Mouse (Mus musculus) MEL (cell line): Measurements from ENCODE around the gene Slc30a2. TPM values are rescaled to one million over a fixed set of nuclear protein-coding genes. Genes with fewer than 3 reads are reported as not detected.

Experiments used
- DNase-seq: peaks from one replicate; pipeline ENCODE4 v3.0.0; 2011; ENCODE audit warnings: low read depth, low spot score
- H3K27ac ChIP-seq: 2 replicates; pipeline ENCODE4 v1.5.1; 2012; ENCODE audit warnings: low read depth, mild to moderate bottlenecking, control low read depth, low read length, moderate library complexity; ENCODE audit not compliant: control insufficient read depth
- H3K27me3 ChIP-seq, 2 experiments: fragments of 150-350 bp in 1 of 2; sonication (generic) in 1 of 2; 2 replicates each; pipeline ENCODE4 v1.6.1; 2012; ENCODE audit warnings: low read length in 2 of 2, mild to moderate bottlenecking in 2 of 2, improper control_type of control experiment in 1 of 2, moderate library complexity in 1 of 2; ENCODE audit not compliant: insufficient read depth in 2 of 2, control insufficient read depth in 1 of 2
- H3K36me3 ChIP-seq, 2 experiments: 2 replicates each; pipeline ENCODE4 v1.6.1; 2012 to 2014; ENCODE audit warnings: low read length in 2 of 2, improper control_type of control experiment in 1 of 2, inconsistent platforms in 1 of 2, mild to moderate bottlenecking in 1 of 2; ENCODE audit not compliant: insufficient read depth in 2 of 2, control insufficient read depth in 1 of 2
- H3K4me1 ChIP-seq, 2 experiments: fragments of 150-350 bp in 1 of 2; sonication (generic) in 1 of 2; 2 replicates each; pipeline ENCODE4 v1.6.1; 2012; ENCODE audit warnings: low read length in 2 of 2, improper control_type of control experiment in 1 of 2, mild to moderate bottlenecking in 1 of 2; ENCODE audit not compliant: insufficient read depth in 2 of 2, control insufficient read depth in 1 of 2
- H3K4me3 ChIP-seq, 2 experiments: fragments of 150-350 bp in 1 of 2; sonication (generic) in 1 of 2; 2 replicates each; pipeline ENCODE4 v1.5.1; 2012; ENCODE audit warnings: low read depth in 2 of 2, low read length in 2 of 2, mild to moderate bottlenecking in 2 of 2, moderate library complexity in 2 of 2, control low read depth in 1 of 2, improper control_type of control experiment in 1 of 2; ENCODE audit not compliant: control insufficient read depth in 1 of 2, insufficient read depth in 1 of 2
- H3K79me2 ChIP-seq: 2 replicates; pipeline ENCODE4 v1.6.1; 2012; ENCODE audit warnings: mild to moderate bottlenecking, low read length, moderate library complexity; ENCODE audit not compliant: control insufficient read depth, poor library complexity, insufficient read depth
- H3K9ac ChIP-seq: 2 replicates; pipeline ENCODE4 v1.6.1; 2012; ENCODE audit warnings: low read depth, mild to moderate bottlenecking, control low read depth, low read length, moderate library complexity; ENCODE audit not compliant: control insufficient read depth, poor library complexity, severe bottlenecking
- H3K9me3 ChIP-seq: fragments of 150-350 bp; sonication (generic); replicated peaks from 2 replicates; pipeline ENCODE4 v1.6.1; 2012; ENCODE audit warnings: mild to moderate bottlenecking, low read length, improper control_type of control experiment, moderate library complexity; ENCODE audit not compliant: insufficient read depth
- BHLHE40 ChIP-seq: IDR thresholded peaks from 2 replicates; pipeline ENCODE4 v1.6.1; 2012; ENCODE audit warnings: low read depth, mild to moderate bottlenecking, inconsistent platforms, low read length, improper control_type of control experiment, borderline replicate concordance
- CHD1 ChIP-seq: IDR thresholded peaks from 2 replicates; pipeline ENCODE4 v1.6.1; 2012; ENCODE audit warnings: low read depth, mild to moderate bottlenecking, inconsistent platforms, low read length, improper control_type of control experiment
- CTCF ChIP-seq, 3 experiments: IDR thresholded peaks in 2 of 3; conservative IDR thresholded peaks in 1 of 3; 2 replicates each; pipeline ENCODE4 v1.5.1; 2011 to 2012; ENCODE audit warnings: low read length in 3 of 3, low read depth in 2 of 3, mild to moderate bottlenecking in 2 of 3, improper control_type of control experiment in 1 of 3, inconsistent platforms in 1 of 3, mixed read lengths in 1 of 3, moderate library complexity in 1 of 3; ENCODE audit not compliant: control insufficient read depth in 1 of 3, insufficient read depth in 1 of 3, poor library complexity in 1 of 3, severe bottlenecking in 1 of 3
- E2F4 ChIP-seq: IDR thresholded peaks from 2 replicates; pipeline ENCODE4 v1.6.1; 2011; ENCODE audit warnings: low read depth, low read length, improper control_type of control experiment, borderline replicate concordance
- EP300 ChIP-seq, 2 experiments: IDR thresholded peaks; 2 replicates each; pipeline ENCODE4 v1.6.1; 2011; ENCODE audit warnings: improper control_type of control experiment in 2 of 2, low read length in 2 of 2, low read depth in 1 of 2, mild to moderate bottlenecking in 1 of 2
- ETS1 ChIP-seq: IDR thresholded peaks from 2 replicates; pipeline ENCODE4 v1.6.1; 2012; ENCODE audit warnings: low read depth, mild to moderate bottlenecking, inconsistent platforms, low read length, improper control_type of control experiment, moderate library complexity
- GATA1 ChIP-seq: IDR thresholded peaks from 2 replicates; pipeline ENCODE4 v1.6.1; 2011; ENCODE audit warnings: low read depth, low read length, improper control_type of control experiment
- HCFC1 ChIP-seq: IDR thresholded peaks from 2 replicates; pipeline ENCODE4 v1.6.1; 2012; ENCODE audit warnings: low read depth, mild to moderate bottlenecking, inconsistent platforms, low read length, improper control_type of control experiment, moderate library complexity
- KAT2A ChIP-seq: conservative IDR thresholded peaks from 2 replicates; pipeline ENCODE4 v1.6.1; 2012; ENCODE audit warnings: low read depth, low read length, improper control_type of control experiment, inconsistent platforms
- MAFK ChIP-seq: IDR thresholded peaks from 2 replicates; pipeline ENCODE4 v1.6.1; 2011; ENCODE audit warnings: low read depth, mild to moderate bottlenecking, low read length, improper control_type of control experiment, borderline replicate concordance
- MAX ChIP-seq: IDR thresholded peaks from 2 replicates; pipeline ENCODE4 v1.6.1; 2011; ENCODE audit warnings: low read length, improper control_type of control experiment
- MAZ ChIP-seq: IDR thresholded peaks from 2 replicates; pipeline ENCODE4 v1.6.1; 2012; ENCODE audit warnings: low read depth, mild to moderate bottlenecking, inconsistent platforms, low read length, improper control_type of control experiment
- MXI1 ChIP-seq: IDR thresholded peaks from 2 replicates; pipeline ENCODE4 v1.6.1; 2011; ENCODE audit warnings: mild to moderate bottlenecking, low read depth, low read length, improper control_type of control experiment
- NELFE ChIP-seq: IDR thresholded peaks from 2 replicates; pipeline ENCODE4 v1.6.1; 2011; ENCODE audit warnings: low read depth, low read length, improper control_type of control experiment
- NRF1 ChIP-seq: IDR thresholded peaks from 2 replicates; pipeline ENCODE4 v1.6.1; 2014; ENCODE audit warnings: low read depth, mild to moderate bottlenecking, inconsistent platforms, low read length, improper control_type of control experiment, moderate library complexity; ENCODE audit not compliant: poor library complexity, insufficient read depth, severe bottlenecking
- POLR2AphosphoS2 ChIP-seq: IDR thresholded peaks from 2 replicates; pipeline ENCODE4 v1.6.1; 2011; ENCODE audit warnings: low read length, improper control_type of control experiment
- POLR2AphosphoS5 ChIP-seq: IDR thresholded peaks from 2 replicates; pipeline ENCODE4 v1.6.1; 2012; ENCODE audit warnings: low read depth, borderline replicate concordance, mild to moderate bottlenecking, inconsistent platforms, low read length, moderate library complexity, mixed read lengths
- RCOR1 ChIP-seq: IDR thresholded peaks from 2 replicates; pipeline ENCODE4 v1.6.1; 2012; ENCODE audit warnings: low read depth, mild to moderate bottlenecking, inconsistent platforms, low read length, improper control_type of control experiment
- TAL1 ChIP-seq: IDR thresholded peaks from 2 replicates; pipeline ENCODE4 v1.6.1; 2012; ENCODE audit warnings: mild to moderate bottlenecking, inconsistent platforms, low read length, moderate library complexity, mixed read lengths
- TBP ChIP-seq: IDR thresholded peaks from 2 replicates; pipeline ENCODE4 v1.8.0; 2011; ENCODE audit warnings: low read depth, low read length, improper control_type of control experiment
- TCF12 ChIP-seq: IDR thresholded peaks from 2 replicates; pipeline ENCODE4 v1.6.1; 2014; ENCODE audit warnings: low read depth, mild to moderate bottlenecking, inconsistent platforms, low read length, improper control_type of control experiment, moderate library complexity
- UBTF ChIP-seq: IDR thresholded peaks from 2 replicates; pipeline ENCODE4 v1.6.1; 2012; ENCODE audit warnings: low read depth, mild to moderate bottlenecking, inconsistent platforms, low read length, improper control_type of control experiment, moderate library complexity, borderline replicate concordance; ENCODE audit not compliant: insufficient read depth
- USF1 ChIP-seq: IDR thresholded peaks from 2 replicates; pipeline ENCODE4 v1.6.1; 2014; ENCODE audit warnings: low read depth, mild to moderate bottlenecking, inconsistent platforms, low read length, improper control_type of control experiment, moderate library complexity
- USF2 ChIP-seq, 2 experiments: IDR thresholded peaks; 2 replicates each; pipeline ENCODE4 v1.6.1; 2011 to 2012; ENCODE audit warnings: improper control_type of control experiment in 2 of 2, low read length in 2 of 2, borderline replicate concordance in 1 of 2, inconsistent platforms in 1 of 2, low read depth in 1 of 2, mild to moderate bottlenecking in 1 of 2; ENCODE audit not compliant: insufficient read depth in 1 of 2
- ZC3H11A ChIP-seq: IDR thresholded peaks from 2 replicates; pipeline ENCODE4 v1.6.1; 2012; ENCODE audit warnings: low read depth, mild to moderate bottlenecking, inconsistent platforms, low read length, improper control_type of control experiment
- ZKSCAN1 ChIP-seq: IDR thresholded peaks from 2 replicates; pipeline ENCODE4 v1.6.1; 2012; ENCODE audit warnings: low read depth, mild to moderate bottlenecking, inconsistent platforms, low read length, improper control_type of control experiment, moderate library complexity
- ZMIZ1 ChIP-seq: IDR thresholded peaks from 2 replicates; pipeline ENCODE4 v1.6.1; 2012; ENCODE audit warnings: low read depth, mild to moderate bottlenecking, inconsistent platforms, low read length, improper control_type of control experiment, moderate library complexity
- polyA plus RNA-seq, 2 experiments: library from polyadenylated mRNA; stranded (reverse) in 1 of 2; unstranded in 1 of 2; fragments of >175 nt in 1 of 2; fragments of >200 nt in 1 of 2; gene quantifications; 2 replicates each; pipeline versions ENCODE4 v1.2.1 to v1.2.4; 2012; ENCODE audit warnings: low replicate concordance in 2 of 2, low read depth in 1 of 2; ENCODE audit not compliant: insufficient read length in 2 of 2, insufficient read depth in 1 of 2, missing spikeins in 1 of 2
- total RNA-seq: library from RNA; depleted of rRNA; stranded (reverse); fragments of 300-350 nt; gene quantifications from 2 replicates; pipeline ENCODE4 v1.2.3, GENCODE M21; 2012

Slc30a2 gene
- total and polyA plus RNA-seq, 3 experiments, result 0.39 to 0.54 TPM; not detected in 1

GRCm38 (mm10) chr4:134300316-134300715, 42.7 kb upstream of the Slc30a2 start:
- Histone ChIP-seq H3K9me3 (no peaks in the 10 kb centered on the region), H3K27ac (no peak overlapping the region), H3K4me3 (no peak overlapping the region), H3K36me3 (no peaks in the 10 kb centered on the region), H3K79me2 (no peaks in the 10 kb centered on the region), H3K27me3 (no peaks in the 10 kb centered on the region), H3K4me1 (no peaks in the 10 kb centered on the region), H3K9ac (no peak overlapping the region)
- peak; percentile 18 for DNase-seq
- TF ChIP-seq RCOR1 (no peak), TCF12 (no peak), USF2 (IDR thresholded peaks at IDR 0.05; ENCODE audit: borderline replicate concordance in 1 of 2, insufficient read depth in 1 of 2, low read depth in 1 of 2, low read length in 2 of 2) (no peak), POLR2AphosphoS5 (no peak), BHLHE40 (no peak), USF1 (no peak), KAT2A (no peak), MXI1 (no peak), POLR2AphosphoS2 (no peak), GATA1 (no peak), ETS1 (no peak), MAX (no peak), TBP (no peak)

- no peak overlapping the region for H3K4me3 ChIP-seq
- no peak overlapping the region for H3K9ac ChIP-seq
- H3K79me2 ChIP-seq, result no peaks in the 10 kb centered on the region
Measured at GRCm38 (mm10) chr4:134302084-134302483, 40.9 kb upstream of the Slc30a2 start.

GRCm38 (mm10) chr4:134306963-134307362, 36.0 kb upstream of the Slc30a2 start:
- H3K79me2 ChIP-seq, result no peaks in the 10 kb centered on the region
- no peak for TF ChIP-seq MAFK
- no peak for TF ChIP-seq CHD1
- TF ChIP-seq NELFE, result no peak
- TF ChIP-seq CTCF (IDR thresholded peaks at IDR 0.05 in 2 of 3, conservative IDR thresholded peaks at IDR 0.05 in 1 of 3; ENCODE audit: control insufficient read depth in 1 of 3, insufficient read depth in 1 of 3, low read depth in 2 of 3, low read length in 3 of 3, poor library complexity in 1 of 3, severe bottlenecking in 1 of 3), result no peak
- no peak for TF ChIP-seq E2F4
- TF ChIP-seq ZMIZ1, result no peak
- TF ChIP-seq KAT2A, result no peak
- TF ChIP-seq USF1, result no peak
- TF ChIP-seq UBTF, result no peak
- TF ChIP-seq GATA1, result no peak
- TF ChIP-seq HCFC1, result no peak
- TF ChIP-seq TBP, result no peak
- no peak for TF ChIP-seq ZC3H11A
- no peak for TF ChIP-seq EP300 (IDR thresholded peaks at IDR 0.05; ENCODE audit: low read depth in 1 of 2, low read length in 2 of 2)
- TF ChIP-seq TAL1, result no peak
- H3K36me3 ChIP-seq, result no peaks in the 10 kb centered on the region
- no peak overlapping the region for H3K4me3 ChIP-seq
- H3K9me3 ChIP-seq, result no peaks in the 10 kb centered on the region
- H3K27me3 ChIP-seq, result peaks cover 2% of the 10 kb centered on the region in 2 experiments; a peak in 2 of 4 replicates
- no peaks in the 10 kb centered on the region for H3K4me1 ChIP-seq
- no peak overlapping the region for H3K27ac ChIP-seq
- no peak overlapping the region for H3K9ac ChIP-seq
- no peak for DNase-seq

More at GRCm38 (mm10) chr4:134302084-134302483, 40.9 kb upstream of the Slc30a2 start:
- Histone ChIP-seq H3K27ac (no peak overlapping the region), H3K9me3 (no peaks in the 10 kb centered on the region), H3K27me3 (peaks cover 2% of the 10 kb centered on the region in 2 experiments; a peak in 2 of 4 replicates), H3K36me3 (no peaks in the 10 kb centered on the region), H3K4me1 (no peaks in the 10 kb centered on the region)
- no peak for TF ChIP-seq ZKSCAN1
- no peak for TF ChIP-seq NRF1
- TF ChIP-seq ETS1, result no peak
- no peak for TF ChIP-seq GATA1
- no peak for TF ChIP-seq MAZ
- DNase-seq, result no peak
